Mouse (Mus musculus): Measurements from ENCODE around the gene Tdrd1.

GRCm38 (mm10) chr19:56842974-56843373, 17.0 kb downstream of the Tdrd1 start:
- TF ChIP-seq CTCF (IDR thresholded peaks at IDR 0.05; ENCODE audit: low read depth, low read length) (no peak), POLR2A (IDR thresholded peaks at IDR 0.05; ENCODE audit: borderline replicate concordance, low read depth, low read length) (no peak)

All from bone marrow macrophage, adult 2 months (primary cell).